Mouse (Mus musculus): ENCODE measurements at regions not wholly inside any gene's neighbourhood (a gene's known extent, or its start where the extent isn't known, plus 50 kb on each side); places are given as distances from the start of the nearest gene placed in this dataset.

- Histone ChIP-seq H3K27ac (ENCODE audit: low read length) (no peak overlapping the region), H3K9me3 (replicated peaks; ENCODE audit: control insufficient read depth, low read length) (no peaks in the 10 kb centered on the region), H3K9ac (ENCODE audit: low read depth, low read length) (no peak overlapping the region), H3K27me3 (ENCODE audit: control insufficient read depth, insufficient read depth, low read depth, low read length) (no peaks in the 10 kb centered on the region), H3K36me3 (ENCODE audit: control insufficient read depth, insufficient read depth) (no peaks in the 10 kb centered on the region), H3K4me2 (ENCODE audit: low read depth, low read length) (no peak overlapping the region), H3K4me1 (ENCODE audit: control insufficient read depth, low read depth, low read length) (no peaks in the 10 kb centered on the region), H3K4me3 (ENCODE audit: low read depth, low read length) (no peak overlapping the region)
- 60% methylated on average over 12 of the region's 12 CpGs for WGBS (ENCODE audit: insufficient replicate concordance)
- no peak for ATAC-seq (ENCODE audit: low read depth)
Observed at GRCm38 (mm10) chr5:4661420-4662197, 96.2 kb downstream of the Fzd1 start.

GRCm38 (mm10) chr5:4657982-4658381, 99.9 kb downstream of the Fzd1 start:
- 53% methylated on average over 1 of the region's 1 CpGs for WGBS (ENCODE audit: insufficient replicate concordance)
- no peaks in the 10 kb centered on the region for H3K27me3 ChIP-seq (ENCODE audit: control insufficient read depth, insufficient read depth, low read depth, low read length)
- H3K9me3 ChIP-seq (replicated peaks; ENCODE audit: control insufficient read depth, low read length), result no peaks in the 10 kb centered on the region
- H3K4me1 ChIP-seq (ENCODE audit: control insufficient read depth, low read depth, low read length), result no peaks in the 10 kb centered on the region
- H3K36me3 ChIP-seq (ENCODE audit: control insufficient read depth, insufficient read depth), result no peaks in the 10 kb centered on the region
- H3K4me2 ChIP-seq (ENCODE audit: low read depth, low read length), result no peak overlapping the region
- no peak overlapping the region for H3K27ac ChIP-seq (ENCODE audit: low read length)
- H3K4me3 ChIP-seq (ENCODE audit: low read depth, low read length), result no peak overlapping the region
- ATAC-seq (ENCODE audit: low read depth), result no peak
- no peak overlapping the region for H3K9ac ChIP-seq (ENCODE audit: low read depth, low read length)

- no peak for ATAC-seq (ENCODE audit: low read depth)
- H3K4me2 ChIP-seq (ENCODE audit: low read depth, low read length), result no peak overlapping the region
- H3K9me3 ChIP-seq (replicated peaks; ENCODE audit: control insufficient read depth, low read length), result no peaks in the 10 kb centered on the region
- no peaks in the 10 kb centered on the region for H3K36me3 ChIP-seq (ENCODE audit: control insufficient read depth, insufficient read depth)
- H3K27ac ChIP-seq (ENCODE audit: low read length), result no peak overlapping the region
- no peaks in the 10 kb centered on the region for H3K27me3 ChIP-seq (ENCODE audit: control insufficient read depth, insufficient read depth, low read depth, low read length)
- H3K9ac ChIP-seq (ENCODE audit: low read depth, low read length), result no peak overlapping the region
- H3K4me3 ChIP-seq (ENCODE audit: low read depth, low read length), result no peak overlapping the region
- H3K4me1 ChIP-seq (ENCODE audit: control insufficient read depth, low read depth, low read length), result no peaks in the 10 kb centered on the region
Observed at GRCm38 (mm10) chr5:4654186-4654585, 103.6 kb downstream of the Fzd1 start.

GRCm38 (mm10) chr5:4651167-4651955, 106.5 kb downstream of the Fzd1 start:
- Histone ChIP-seq H3K27me3 (ENCODE audit: control insufficient read depth, insufficient read depth, low read depth, low read length) (no peaks in the 10 kb centered on the region), H3K4me3 (ENCODE audit: low read depth, low read length) (no peak overlapping the region), H3K27ac (ENCODE audit: low read length) (no peak overlapping the region), H3K4me2 (ENCODE audit: low read depth, low read length) (no peak overlapping the region), H3K9me3 (replicated peaks; ENCODE audit: control insufficient read depth, low read length) (no peaks in the 10 kb centered on the region), H3K4me1 (ENCODE audit: control insufficient read depth, low read depth, low read length) (no peaks in the 10 kb centered on the region), H3K9ac (ENCODE audit: low read depth, low read length) (no peak overlapping the region), H3K36me3 (ENCODE audit: control insufficient read depth, insufficient read depth) (no peaks in the 10 kb centered on the region)
- WGBS (ENCODE audit: insufficient replicate concordance), result 63% methylated on average over 6 of the region's 6 CpGs
- ATAC-seq (ENCODE audit: low read depth), result no peak

GRCm38 (mm10) chr5:4650709-4651108, 107.1 kb downstream of the Fzd1 start:
- Histone ChIP-seq H3K9me3 (replicated peaks; ENCODE audit: control insufficient read depth, low read length) (no peaks in the 10 kb centered on the region), H3K27me3 (ENCODE audit: control insufficient read depth, insufficient read depth, low read depth, low read length) (no peaks in the 10 kb centered on the region), H3K36me3 (ENCODE audit: control insufficient read depth, insufficient read depth) (no peaks in the 10 kb centered on the region), H3K4me2 (ENCODE audit: low read depth, low read length) (no peak overlapping the region), H3K4me1 (ENCODE audit: control insufficient read depth, low read depth, low read length) (no peaks in the 10 kb centered on the region), H3K27ac (ENCODE audit: low read length) (no peak overlapping the region), H3K4me3 (ENCODE audit: low read depth, low read length) (no peak overlapping the region), H3K9ac (ENCODE audit: low read depth, low read length) (no peak overlapping the region)
- no peak for ATAC-seq (ENCODE audit: low read depth)
- 58% methylated on average over 3 of the region's 3 CpGs for WGBS (ENCODE audit: insufficient replicate concordance)

- WGBS (ENCODE audit: insufficient replicate concordance), result 64% methylated on average over 6 of the region's 6 CpGs
- Histone ChIP-seq H3K27me3 (ENCODE audit: control insufficient read depth, insufficient read depth, low read depth, low read length) (no peaks in the 10 kb centered on the region), H3K4me2 (ENCODE audit: low read depth, low read length) (no peak overlapping the region)
Observed at GRCm38 (mm10) chr5:4649858-4650556, 107.8 kb downstream of the Fzd1 start.

GRCm38 (mm10) chr5:4641041-4641440, 116.8 kb downstream of the Fzd1 start:
- no peak overlapping the region for H3K9ac ChIP-seq (ENCODE audit: low read depth, low read length)
- H3K4me2 ChIP-seq (ENCODE audit: low read depth, low read length), result no peak overlapping the region
- no peak overlapping the region for H3K4me3 ChIP-seq (ENCODE audit: low read depth, low read length)
- no peaks in the 10 kb centered on the region for H3K4me1 ChIP-seq (ENCODE audit: control insufficient read depth, low read depth, low read length)
- H3K36me3 ChIP-seq (ENCODE audit: control insufficient read depth, insufficient read depth), result no peaks in the 10 kb centered on the region
- no peaks in the 10 kb centered on the region for H3K9me3 ChIP-seq (replicated peaks; ENCODE audit: control insufficient read depth, low read length)
- no peak overlapping the region for H3K27ac ChIP-seq (ENCODE audit: low read length)
- no peaks in the 10 kb centered on the region for H3K27me3 ChIP-seq (ENCODE audit: control insufficient read depth, insufficient read depth, low read depth, low read length)
- no peak for ATAC-seq (ENCODE audit: low read depth)

More at GRCm38 (mm10) chr5:4649858-4650556, 107.8 kb downstream of the Fzd1 start:
- no peak for ATAC-seq (ENCODE audit: low read depth)
- H3K4me3 ChIP-seq (ENCODE audit: low read depth, low read length), result no peak overlapping the region
- no peak overlapping the region for H3K27ac ChIP-seq (ENCODE audit: low read length)
- no peaks in the 10 kb centered on the region for H3K36me3 ChIP-seq (ENCODE audit: control insufficient read depth, insufficient read depth)
- H3K9me3 ChIP-seq (replicated peaks; ENCODE audit: control insufficient read depth, low read length), result no peaks in the 10 kb centered on the region
- H3K9ac ChIP-seq (ENCODE audit: low read depth, low read length), result no peak overlapping the region
- no peaks in the 10 kb centered on the region for H3K4me1 ChIP-seq (ENCODE audit: control insufficient read depth, low read depth, low read length)

GRCm38 (mm10) chr5:4633763-4634162, 124.1 kb downstream of the Fzd1 start:
- H3K27me3 ChIP-seq (ENCODE audit: control insufficient read depth, insufficient read depth, low read depth, low read length), result no peaks in the 10 kb centered on the region
- WGBS (ENCODE audit: insufficient replicate concordance), result 59% methylated on average over 3 of the region's 3 CpGs
- no peak overlapping the region for H3K9ac ChIP-seq (ENCODE audit: low read depth, low read length)
- H3K27ac ChIP-seq (ENCODE audit: low read length), result no peak overlapping the region
- no peak overlapping the region for H3K4me2 ChIP-seq (ENCODE audit: low read depth, low read length)
- H3K4me1 ChIP-seq (ENCODE audit: control insufficient read depth, low read depth, low read length), result no peaks in the 10 kb centered on the region
- H3K36me3 ChIP-seq (ENCODE audit: control insufficient read depth, insufficient read depth), result no peaks in the 10 kb centered on the region
- H3K4me3 ChIP-seq (ENCODE audit: low read depth, low read length), result no peak overlapping the region
- ATAC-seq (ENCODE audit: low read depth), result no peak
- no peaks in the 10 kb centered on the region for H3K9me3 ChIP-seq (replicated peaks; ENCODE audit: control insufficient read depth, low read length)

GRCm38 (mm10) chr5:4625206-4625605, 132.6 kb downstream of the Fzd1 start:
- no peaks in the 10 kb centered on the region for H3K27me3 ChIP-seq (ENCODE audit: control insufficient read depth, insufficient read depth, low read depth, low read length)
- H3K9me3 ChIP-seq (replicated peaks; ENCODE audit: control insufficient read depth, low read length), result no peaks in the 10 kb centered on the region
- H3K36me3 ChIP-seq (ENCODE audit: control insufficient read depth, insufficient read depth), result no peaks in the 10 kb centered on the region
- no peak overlapping the region for H3K4me3 ChIP-seq (ENCODE audit: low read depth, low read length)
- no peaks in the 10 kb centered on the region for H3K4me1 ChIP-seq (ENCODE audit: control insufficient read depth, low read depth, low read length)
- no peak overlapping the region for H3K27ac ChIP-seq (ENCODE audit: low read length)
- 60% methylated on average over 6 of the region's 6 CpGs for whole genome bisulfite sequencing (ENCODE audit: insufficient replicate concordance)
- no peak for ATAC-seq (ENCODE audit: low read depth)
- no peak overlapping the region for H3K9ac ChIP-seq (ENCODE audit: low read depth, low read length)
- H3K4me2 ChIP-seq (ENCODE audit: low read depth, low read length), result no peak overlapping the region
